Mouse (Mus musculus) cerebellum, postnatal 36 days (tissue): ENCODE data around the gene Zfyve21.
A peak's percentile ranks its signal among the peaks of the same experiment; 100 is the strongest.

Experiments used
- DNase-seq, 2 experiments: peaks; one replicate each; pipeline ENCODE4 v3.0.0; 2021 to 2022; ENCODE audit warnings: mixed read lengths in 2 of 2

The Zfyve21 gene

DNA sequence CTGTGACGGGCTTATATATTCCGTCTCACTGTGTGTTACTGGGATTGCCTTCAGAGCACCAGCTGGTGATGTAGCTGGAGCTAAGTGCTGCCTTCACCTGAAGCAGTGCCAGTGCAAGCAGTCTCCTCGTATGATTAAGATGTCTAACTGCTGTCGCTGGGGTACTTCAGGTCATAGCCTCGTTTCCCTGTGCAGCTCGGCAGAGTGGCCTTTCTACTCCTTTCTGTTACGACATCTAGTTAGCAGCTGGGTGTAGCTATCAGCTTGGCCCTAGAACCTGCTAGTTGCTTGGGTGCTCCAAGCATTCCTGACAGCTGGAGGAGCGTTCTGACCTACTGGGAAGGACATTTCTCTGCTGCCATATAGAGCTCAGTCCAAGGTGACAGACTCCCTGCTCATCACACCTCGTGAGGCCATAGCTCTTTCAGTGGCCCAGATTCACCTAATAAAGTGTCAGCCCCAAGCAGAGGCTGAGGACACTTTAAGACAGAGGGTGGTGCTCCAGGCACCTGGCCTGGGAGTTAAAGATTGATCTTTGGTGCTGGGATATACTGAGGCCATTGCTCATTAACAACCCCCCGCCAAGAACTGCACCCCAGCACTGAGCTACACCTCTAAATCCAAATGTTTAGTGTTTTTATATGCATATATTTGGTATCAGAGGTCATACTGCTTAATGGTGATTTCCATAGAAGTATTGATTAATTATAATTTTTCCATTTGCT is 13.3 kb upstream of the Zfyve21 start:
- DNase-seq: no peak

GRCm38 (mm10) chr12:111803538-111803937 is 10.4 kb upstream of the Zfyve21 start:
- no peak for DNase-seq

GRCm38 (mm10) chr12:111808775-111809174 is 5.2 kb upstream of the Zfyve21 start:
- DNase-seq: no peak

- peak; percentile 68 to 77 for DNase-seq
Measured at GRCm38 (mm10) chr12:111809762-111810161, 4.2 kb upstream of the Zfyve21 start.

DNA sequence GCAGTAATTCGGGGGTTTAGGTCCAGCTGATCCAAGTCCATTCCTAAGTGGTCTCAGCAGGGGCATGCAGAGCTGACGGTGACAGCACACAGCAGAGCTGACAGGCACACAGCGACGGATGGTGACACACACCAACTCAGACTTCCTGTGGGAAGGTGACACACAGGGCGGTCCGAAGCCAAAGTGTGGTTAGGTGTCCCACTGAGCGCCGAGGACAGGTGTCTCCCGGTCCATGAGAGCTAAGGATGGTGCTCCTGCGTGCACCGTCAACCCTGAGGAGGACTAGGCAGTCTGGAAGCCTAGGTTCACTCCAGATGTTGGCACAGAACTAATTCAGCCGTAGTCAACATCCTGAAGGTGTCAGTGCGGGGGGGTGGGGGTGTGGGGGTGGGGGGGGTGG is 1.9 kb upstream of the Zfyve21 start:
- DNase-seq: no peak

- DNase-seq: no peak
Measured at GRCm38 (mm10) chr12:111812611-111813010, 1.4 kb upstream of the Zfyve21 start.

- DNase-seq: no peak
Measured at GRCm38 (mm10) chr12:111813111-111813765, 732 bp upstream of the Zfyve21 start.

DNA sequence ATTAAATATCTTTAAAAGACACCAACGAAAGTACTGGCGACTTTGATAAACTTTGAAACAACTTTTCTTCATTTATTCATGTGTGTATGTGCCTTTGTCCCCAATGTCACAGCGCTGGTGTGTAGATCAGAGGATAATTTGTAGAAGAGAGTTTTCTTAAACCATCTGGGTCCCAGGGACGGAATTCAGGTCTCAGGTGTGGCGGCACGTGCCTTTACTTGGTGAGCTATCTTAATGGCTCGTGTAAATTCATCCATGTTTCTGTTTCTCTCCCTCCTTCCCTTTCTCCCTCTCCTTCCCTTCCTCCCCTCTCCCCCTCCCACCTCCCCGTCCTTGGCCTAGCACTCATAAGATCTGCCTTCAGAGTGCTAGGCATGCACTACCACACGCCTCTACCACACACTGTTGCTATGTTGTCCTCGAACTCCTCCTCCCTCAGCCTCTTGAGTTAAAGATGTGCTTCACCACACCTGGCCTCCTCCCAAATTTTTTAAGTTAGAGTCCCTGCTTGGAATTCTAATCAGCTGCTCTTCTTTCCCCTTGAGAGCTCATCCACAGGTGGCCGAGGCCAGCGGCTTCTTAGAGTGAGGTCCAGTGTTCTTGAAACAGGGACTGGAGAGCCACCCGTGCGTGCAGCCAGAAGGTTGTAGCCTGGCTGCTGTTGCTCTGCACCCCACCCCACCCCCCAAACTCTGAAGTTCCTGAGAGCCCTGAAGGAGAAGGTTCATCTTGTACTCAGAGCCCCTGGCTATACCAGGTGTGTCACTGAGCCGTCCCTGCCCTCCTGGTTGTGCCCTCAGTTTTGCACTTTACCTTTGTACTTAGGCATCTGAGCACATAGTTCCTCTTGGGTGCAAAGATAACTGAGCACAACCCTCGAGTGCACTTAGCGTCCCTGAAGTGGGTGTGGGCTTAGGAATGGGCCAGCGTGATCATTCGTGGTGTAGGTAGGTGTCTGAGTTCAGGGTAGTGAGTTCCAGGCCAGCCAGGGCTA is 1.1 kb downstream of the Zfyve21 start:
- DNase-seq: no peak

- DNase-seq: no peak
Measured at GRCm38 (mm10) chr12:111816528-111816927, 2.6 kb downstream of the Zfyve21 start.

GRCm38 (mm10) chr12:111816967-111817366 is 3.0 kb downstream of the Zfyve21 start:
- no peak for DNase-seq

- DNase-seq: no peak
Measured at GRCm38 (mm10) chr12:111817991-111818390, 4.0 kb downstream of the Zfyve21 start.

- DNase-seq: peak in 1 of 2 experiments; percentile 46
Measured at GRCm38 (mm10) chr12:111819936-111820335, 6.0 kb downstream of the Zfyve21 start.

- DNase-seq: no peak
Measured at GRCm38 (mm10) chr12:111820708-111821107, 6.7 kb downstream of the Zfyve21 start.

DNA sequence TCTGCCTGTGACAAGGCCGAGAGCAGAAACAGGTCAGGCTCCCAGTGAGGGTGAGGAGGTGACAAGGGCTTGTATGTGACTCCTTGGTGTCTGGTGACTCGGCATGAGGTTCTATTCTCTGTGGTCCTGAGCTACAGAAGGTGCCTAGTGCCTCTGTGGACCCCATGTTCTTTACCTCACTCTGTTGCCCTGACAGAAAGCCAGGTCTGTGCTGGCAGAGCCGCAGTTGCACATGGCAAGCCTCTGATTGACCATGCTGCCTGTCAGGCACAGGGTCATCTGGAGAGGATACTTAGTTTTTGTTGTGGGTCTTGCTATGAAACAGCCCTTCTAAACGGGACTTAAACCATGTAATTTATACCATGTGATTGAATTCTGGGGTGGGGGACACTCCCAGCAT is 8.0 kb downstream of the Zfyve21 start:
- DNase-seq: peak in 1 of 2 experiments; percentile 36

GRCm38 (mm10) chr12:111827556-111827955 is 13.6 kb downstream of the Zfyve21 start:
- DNase-seq: no peak

- no peak for DNase-seq
Measured at GRCm38 (mm10) chr12:111829447-111829846, 15.5 kb downstream of the Zfyve21 start.

- peak; percentile 56 to 61 for DNase-seq
Measured at GRCm38 (mm10) chr12:111829954-111830353, 16.0 kb downstream of the Zfyve21 start.

DNA sequence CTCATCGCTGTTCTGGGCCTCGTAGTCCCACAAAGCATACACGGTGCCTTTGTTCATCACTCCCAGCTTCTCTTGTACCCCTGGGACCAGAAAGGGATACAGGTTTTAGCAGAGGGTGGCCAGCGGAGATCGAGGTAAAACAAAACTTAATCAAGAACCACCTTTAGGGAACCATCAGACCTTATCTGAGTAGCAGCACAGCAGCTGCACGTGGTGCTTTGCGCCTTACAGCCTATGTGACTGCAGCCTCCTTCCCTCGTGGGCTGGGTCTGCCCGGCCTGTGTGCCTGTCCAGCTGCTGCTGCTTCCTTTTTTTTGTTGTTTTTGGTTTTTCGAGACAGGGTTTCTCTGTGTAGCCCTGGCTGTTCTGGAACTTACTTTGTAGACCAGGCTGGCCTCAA is 16.4 kb downstream of the Zfyve21 start:
- no peak for DNase-seq

GRCm38 (mm10) chr12:111832643-111833042 is 18.7 kb downstream of the Zfyve21 start:
- DNase-seq: no peak

DNA sequence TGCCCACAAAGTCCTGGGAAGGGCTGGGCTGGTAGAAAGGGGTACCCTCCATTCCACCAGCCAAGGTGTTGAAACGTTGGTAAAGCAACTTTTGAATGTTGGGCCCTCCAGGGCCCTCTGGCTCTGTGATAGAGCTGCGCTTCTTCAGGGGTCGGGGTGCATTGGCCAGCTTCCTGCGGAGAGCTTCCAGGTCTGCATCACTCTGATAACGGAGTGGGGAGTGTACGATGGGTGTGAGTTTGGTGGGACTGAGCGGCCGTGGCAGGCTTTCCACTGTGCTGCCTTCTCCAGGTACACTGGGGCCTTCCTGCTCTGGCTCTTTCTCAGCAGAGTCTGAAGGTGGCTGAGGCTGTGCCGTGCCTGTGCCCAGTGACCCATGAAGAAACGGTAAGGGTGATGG is 19.5 kb downstream of the Zfyve21 start:
- no peak for DNase-seq

GRCm38 (mm10) chr12:111842565-111843433 is 28.8 kb downstream of the Zfyve21 start:
- no peak for DNase-seq

- DNase-seq: no peak
Measured at GRCm38 (mm10) chr12:111843470-111843869, 29.5 kb downstream of the Zfyve21 start.
